In genomic region chr3:38571224-38571623, GRCm38 (mm10) we compare ENCODE assay signal across 26 mouse cellular contexts.
DNase-seq lines count a peak whose midpoint lies in the region; ATAC-seq and TF ChIP-seq lines count a peak whose summit lies in the region.
"Had no signal": no experiment of that assay in that cellular context is flagged by ENCODE, and none has a peak within 500 bp of the region (broad histone marks: within the 10 kb centered on the region; RNA-seq: fewer than 3 reads in every experiment).

No protein-coding gene starts in this region.

- dilution Hi-C loops in CH12.LX (cut with MboI; ENCODE audit: extremely low pct_ligation_motif_present, extremely low pct_unique_long_range_greater_than_20kb, low sequenced_read_pairs), result no loop called here

- H3K4me1 ChIP-seq in lung, embryonic 15.5 days, result peaks cover 23% of the 10 kb centered on the region
- no peaks in the 10 kb centered on the region; the same call in 1 of the 2 replicates for H3K4me1 ChIP-seq in lung, adult 2 months (ENCODE audit: control insufficient read depth, insufficient read depth, low read length)
- H3K4me1 ChIP-seq in CH12.LX (ENCODE audit: control insufficient read depth in 1 of 2, insufficient read depth in 2 of 2), result peaks cover 15 to 51% of the 10 kb centered on the region in 2 experiments
- H3K4me1 ChIP-seq: embryonic facial prominence, embryonic 13.5 days had no signal

- H3K36me3 ChIP-seq in lung, embryonic 15.5 days, result no peaks in the 10 kb centered on the region
- H3K36me3 ChIP-seq in CH12.LX (replicated peaks in 1 of 2; ENCODE audit: control insufficient read depth in 1 of 2, insufficient read depth in 1 of 2, low read length in 1 of 2), result no peaks in the 10 kb centered on the region
- H3K36me3 ChIP-seq: embryonic facial prominence, embryonic 10.5 days; embryonic facial prominence, embryonic 13.5 days; forebrain, embryonic 12.5 days; forebrain, embryonic 15.5 days; heart, embryonic 13.5 days; hindbrain, embryonic 12.5 days; hindbrain, embryonic 15.5 days had no signal

- no peak for TF ChIP-seq CTCF in lung, adult 2 months (IDR thresholded peaks at IDR 0.05; ENCODE audit: insufficient read depth, low read length)
- no peak for TF ChIP-seq CTCF in CH12.LX (conservative IDR thresholded peaks at IDR 0.05 in 1 of 2, IDR thresholded peaks at IDR 0.05 in 1 of 2; ENCODE audit: low read depth in 2 of 2, low read length in 2 of 2)

- H3K9me3 ChIP-seq in lung, embryonic 15.5 days, result no peaks in the 10 kb centered on the region
- peaks cover 2% of the 10 kb centered on the region for H3K9me3 ChIP-seq in CH12.LX (replicated peaks; ENCODE audit: low read length)
- H3K9me3 ChIP-seq: embryonic facial prominence, embryonic 10.5 days; embryonic facial prominence, embryonic 13.5 days; forebrain, embryonic 12.5 days; forebrain, embryonic 15.5 days; heart, embryonic 13.5 days; hindbrain, embryonic 12.5 days; hindbrain, embryonic 15.5 days had no signal

- no peak overlapping the region for H3K9ac ChIP-seq in lung, embryonic 15.5 days
- H3K9ac ChIP-seq in CH12.LX (ENCODE audit: insufficient read depth, low read depth), result peak overlapping the region; percentile 49
- H3K9ac ChIP-seq: embryonic facial prominence, embryonic 13.5 days; forebrain, embryonic 12.5 days; forebrain, embryonic 15.5 days; heart, embryonic 13.5 days; hindbrain, embryonic 12.5 days; hindbrain, embryonic 15.5 days had no signal

- no peak overlapping the region for H3K4me2 ChIP-seq in lung, embryonic 15.5 days
- H3K4me2 ChIP-seq in CH12.LX (ENCODE audit: insufficient read depth, low read depth, poor library complexity, severe bottlenecking), result peak overlapping the region; percentile 27; the same call in 1 of the 2 replicates
- H3K4me2 ChIP-seq: embryonic facial prominence, embryonic 13.5 days; forebrain, embryonic 12.5 days; forebrain, embryonic 15.5 days; heart, embryonic 13.5 days; hindbrain, embryonic 12.5 days; hindbrain, embryonic 15.5 days had no signal

- ATAC-seq in lung, embryonic 15.5 days (ENCODE audit: borderline replicate concordance, extremely low read depth, low FRiP score, low TSS enrichment), result no peak
- ATAC-seq in megakaryocyte, adult 5-6 weeks (ENCODE audit: poor library complexity, severe bottlenecking), result peak; percentile 33
- ATAC-seq: activated CD4-positive, CD25-positive, alpha-beta regulatory T cell, adult 4 months; CD4-positive, CD25-positive, alpha-beta regulatory T cell, adult 4 months; forebrain, embryonic 15.5 days had no signal

- TF ChIP-seq POLR2A in lung, adult 2 months (IDR thresholded peaks at IDR 0.05; ENCODE audit: borderline replicate concordance, extremely low read depth, low read depth, low read length), result no peak
- no peak for TF ChIP-seq POLR2A in CH12.LX (IDR thresholded peaks at IDR 0.05; ENCODE audit: low read depth, low read length)

- H3K79me2 ChIP-seq in CH12.LX (replicated peaks; ENCODE audit: control insufficient read depth, extremely low read depth, insufficient read depth, poor library complexity, severe bottlenecking), result no peaks in the 10 kb centered on the region

- in situ Hi-C loops in CH12.LX (cut with MboI; ENCODE audit: low pct_ligation_motif_present, low pct_unique_long_range_greater_than_20kb, low sequenced_read_pairs), result no loop called here

- TF ChIP-seq EP300 in CH12.LX (IDR thresholded peaks at IDR 0.05; ENCODE audit: low read length), result peak; percentile 78

- no peaks in the 10 kb centered on the region for H3K27me3 ChIP-seq in lung, embryonic 15.5 days
- no peaks in the 10 kb centered on the region for H3K27me3 ChIP-seq in CH12.LX (replicated peaks)
- H3K27me3 ChIP-seq: embryonic facial prominence, embryonic 13.5 days; forebrain, embryonic 12.5 days; forebrain, embryonic 15.5 days; heart, embryonic 13.5 days; hindbrain, embryonic 12.5 days; hindbrain, embryonic 15.5 days had no signal

- WGBS in lung, embryonic 15.5 days, result 85% methylated on average over 4 of the region's 4 CpGs
- WGBS in lung, adult 2 months, result 63% methylated on average over 4 of the region's 4 CpGs

- H3K27ac ChIP-seq in lung, embryonic 15.5 days, result 0 out of 2 replicates have a peak overlapping the region, but pooled peaks have one; percentile 8
- peak overlapping the region; percentile 78 for H3K27ac ChIP-seq in CH12.LX (ENCODE audit: insufficient read depth, low read depth)
- H3K27ac ChIP-seq: embryonic facial prominence, embryonic 10.5 days; embryonic facial prominence, embryonic 13.5 days; forebrain, embryonic 12.5 days; forebrain, embryonic 15.5 days; heart, embryonic 13.5 days; hindbrain, embryonic 12.5 days; hindbrain, embryonic 15.5 days had no signal

- no peak overlapping the region for H3K4me3 ChIP-seq in lung, embryonic 15.5 days
- no peak overlapping the region for H3K4me3 ChIP-seq in lung, adult 2 months (replicated peaks; ENCODE audit: extremely low read depth, low read depth, low read length)
- no peak overlapping the region for H3K4me3 ChIP-seq in CH12.LX (replicated peaks in 1 of 3; ENCODE audit: low read depth in 2 of 3, low read length in 2 of 3, poor library complexity in 1 of 3)
- H3K4me3 ChIP-seq: embryonic facial prominence, embryonic 10.5 days; embryonic facial prominence, embryonic 13.5 days; erythroblast, embryonic 14.5 days; forebrain, embryonic 12.5 days; forebrain, embryonic 15.5 days; heart, embryonic 13.5 days; hindbrain, embryonic 12.5 days; hindbrain, embryonic 15.5 days had no signal

- TF ChIP-seq RAD21 in CH12.LX (IDR thresholded peaks at IDR 0.05; ENCODE audit: low read depth, low read length), result no peak; the same call in 1 of the 2 replicates

- no peak for DNase-seq in lung, adult 2 months
- peak; percentile 76 for DNase-seq in CH12.LX (ENCODE audit: extremely low read depth)
- DNase-seq in thymus, postnatal 25 days, result no peak
- no peak for DNase-seq in adrenal gland, adult (ENCODE audit: inconsistent age in 2 of 2, low spot score in 1 of 2)
- DNase-seq in kidney, adult 8-10 months, result no peak
- DNase-seq: adrenal gland, postnatal 10 days; adrenal gland, postnatal 36 days; cerebellum, adult 11 months; cerebellum, adult 2 months; cerebellum, adult 9-11 months; cerebellum, postnatal 25 days; embryo, embryonic 11 days; gastrocnemius, postnatal 36 days; heart, adult 18-20 months had no signal

TF ChIP-seq in CH12.LX, 34 proteins besides CTCF, POLR2A, EP300 and RAD21:
- no peak for TF ChIP-seq MAZ (IDR thresholded peaks at IDR 0.05; ENCODE audit: low read depth, low read length)
- peak; percentile 61; the same call in 1 of the 2 replicates for TF ChIP-seq TCF12 (IDR thresholded peaks at IDR 0.05; ENCODE audit: low read depth, low read length)
- no peak for TF ChIP-seq MAX (IDR thresholded peaks at IDR 0.05; ENCODE audit: low read length)
- no peak for TF ChIP-seq UBTF (IDR thresholded peaks at IDR 0.05; ENCODE audit: low read depth, low read length)
- TF ChIP-seq IRF4 (IDR thresholded peaks at IDR 0.05; ENCODE audit: low read depth, low read length), result peak; percentile 70
- TF ChIP-seq MEF2A (IDR thresholded peaks at IDR 0.05; ENCODE audit: borderline replicate concordance, low read depth, low read length), result peak; percentile 40; the same call in 1 of the 2 replicates
- no peak for TF ChIP-seq GABPA (IDR thresholded peaks at IDR 0.05; ENCODE audit: insufficient replicate concordance, low read depth, low read length)
- TF ChIP-seq USF1 (IDR thresholded peaks at IDR 0.05; ENCODE audit: low read depth, low read length), result no peak
- TF ChIP-seq TBP (conservative IDR thresholded peaks at IDR 0.05; ENCODE audit: low read depth, low read length), result 0 out of 2 replicates have a peak, but pooled peaks have one; percentile 35
- no peak for TF ChIP-seq ZMIZ1 (IDR thresholded peaks at IDR 0.05; ENCODE audit: low read depth, low read length)
- TF ChIP-seq KAT2A (IDR thresholded peaks at IDR 0.05; ENCODE audit: insufficient replicate concordance, low read length), result no peak
- no peak for TF ChIP-seq USF2 (conservative IDR thresholded peaks at IDR 0.05; ENCODE audit: low read depth, low read length)
TF ChIP-seq in CH12.LX: peak in this region for 4.
